Mouse (Mus musculus) spleen, adult 2 months (tissue): ENCODE measurements at regions not wholly inside any gene's neighbourhood (a gene's known extent, or its start where the extent isn't known, plus 50 kb on each side); places are given as distances from the start of the nearest gene placed in this dataset.

ENCODE experiments used
- CTCF ChIP-seq: fragments of 200-500 bp; IDR thresholded peaks from 2 replicates; pipeline ENCODE4 v1.5.1; 2011; ENCODE audit warnings: mild to moderate bottlenecking, inconsistent platforms; ENCODE audit not compliant: insufficient read depth, insufficient read length, insufficient replicate concordance; ENCODE audit errors: extremely low read depth
- POLR2A ChIP-seq: fragments of 200-500 bp; IDR thresholded peaks from 2 replicates; pipeline ENCODE4 v1.6.1; 2011; ENCODE audit warnings: low read depth, low read length, inconsistent platforms

GRCm38 (mm10) chr10:43646326-43646725, 68.2 kb downstream of the Cd24a start:
- TF ChIP-seq CTCF = no peak
- TF ChIP-seq POLR2A = no peak
